Mouse (Mus musculus): Measurements from ENCODE around the gene Cmip.

- TF ChIP-seq CTCF (IDR thresholded peaks at IDR 0.05; ENCODE audit: low read depth) (no peak), EP300 (IDR thresholded peaks at IDR 0.05; ENCODE audit: low read depth) (no peak)
Observed at GRCm38 (mm10) chr8:117212100-117212499, 44.8 kb upstream of the Cmip start.

Data from liver, postnatal 0 days (tissue).